In the genomic region with DNA sequence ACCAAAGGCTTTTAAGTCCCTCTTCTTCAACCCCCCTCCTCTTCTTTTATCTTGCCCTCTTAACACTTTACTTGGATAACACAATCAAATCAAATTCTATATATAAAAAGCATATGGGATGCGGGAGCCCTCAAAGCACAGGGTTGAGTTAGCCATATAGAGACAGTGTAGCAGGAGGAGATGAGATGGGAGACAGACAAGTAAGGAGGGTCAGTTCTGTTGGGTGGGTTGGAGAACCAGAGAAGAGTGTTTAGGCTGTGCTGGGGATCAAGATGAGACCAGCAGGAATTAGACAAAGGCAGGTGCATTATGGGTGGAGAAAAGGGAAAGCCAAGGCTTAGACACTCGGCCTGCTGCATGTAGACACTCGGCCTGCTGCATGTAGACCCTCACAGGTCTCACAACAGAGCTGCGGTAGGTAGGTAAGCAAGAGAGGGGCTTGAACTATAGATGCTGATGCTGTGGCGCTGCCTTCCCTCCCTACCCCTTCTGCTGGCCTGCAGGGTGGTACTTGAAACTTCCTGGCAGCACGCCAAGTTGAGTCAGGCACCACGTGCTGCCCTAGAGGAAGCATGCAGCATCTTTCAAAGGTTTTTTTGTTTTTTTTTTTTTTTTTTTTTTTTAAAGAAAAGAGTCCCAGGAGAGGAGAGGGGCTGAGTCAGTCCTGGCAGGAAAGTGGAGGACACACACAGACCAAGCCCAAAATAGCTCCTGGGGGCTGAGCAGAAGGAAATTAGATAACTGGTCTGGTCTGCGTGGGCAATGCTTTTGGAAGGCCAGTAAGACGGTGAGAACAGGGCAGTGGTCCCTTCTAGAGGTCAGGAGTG, we compare ENCODE assay signal across 8 mouse cellular contexts.
DNase-seq lines count a peak whose midpoint lies in the region; ATAC-seq and TF ChIP-seq lines count a peak whose summit lies in the region.

No protein-coding gene starts in this region.

- no peaks in the 10 kb centered on the region for H3K79me2 ChIP-seq in myocyte (ENCODE audit: control insufficient read depth, insufficient read depth)

- no peak overlapping the region for H3K4me3 ChIP-seq in liver, embryonic 11.5 days (ENCODE audit: low read depth, low read length)
- no peak overlapping the region for H3K4me3 ChIP-seq in forebrain, embryonic 11.5 days (ENCODE audit: low read depth, low read length)
- no peak overlapping the region for H3K4me3 ChIP-seq in myocyte

- H3K4me2 ChIP-seq in liver, embryonic 11.5 days: no peak overlapping the region
- H3K4me2 ChIP-seq in forebrain, embryonic 11.5 days (ENCODE audit: low read depth, low read length, severe bottlenecking): no peak overlapping the region
- peak overlapping the region; percentile 84 for H3K4me2 ChIP-seq in myocyte (ENCODE audit: low read depth)

- DNase-seq in liver: peak; percentile 51
- no peak for DNase-seq in liver, embryonic 11.5 days (ENCODE audit: low spot score)
- peak; percentile 81 for DNase-seq in adrenal gland, postnatal 14 days
- peak; percentile 82 for DNase-seq in forebrain, embryonic 11.5 days (ENCODE audit: low spot score)
- peak; percentile 81 for DNase-seq in heart, postnatal 4 days
- peak; percentile 25 to 29 for DNase-seq in left cerebral cortex, postnatal 36 days (ENCODE audit: low spot score in 2 of 2)
- peak; percentile 81 for DNase-seq in thymus, postnatal 0 days (ENCODE audit: low spot score)

- H3K4me1 ChIP-seq in liver, embryonic 11.5 days (replicated peaks; ENCODE audit: control insufficient read depth, insufficient read depth, low read length): peaks cover 3% of the 10 kb centered on the region; the same call in 1 of the 2 replicates
- H3K4me1 ChIP-seq in forebrain, embryonic 11.5 days (replicated peaks; ENCODE audit: control insufficient read depth, insufficient read depth, low read length): peaks cover 11% of the 10 kb centered on the region; the same call in 1 of the 2 replicates

- no peaks in the 10 kb centered on the region for H3K27me3 ChIP-seq in liver, embryonic 11.5 days (replicated peaks; ENCODE audit: control insufficient read depth, insufficient read depth, low read length)
- H3K27me3 ChIP-seq in forebrain, embryonic 11.5 days (ENCODE audit: control insufficient read depth, insufficient read depth, low read length): no peaks in the 10 kb centered on the region
- H3K27me3 ChIP-seq in myocyte (ENCODE audit: control insufficient read depth, insufficient read depth, insufficient read length): no peaks in the 10 kb centered on the region

- H3ac ChIP-seq in myocyte (ENCODE audit: control insufficient read depth, insufficient read length): no peak overlapping the region

- no peak overlapping the region for H3K9ac ChIP-seq in liver, embryonic 11.5 days (ENCODE audit: low read depth, low read length)
- no peak overlapping the region for H3K9ac ChIP-seq in forebrain, embryonic 11.5 days (ENCODE audit: low read length)

- H3K27ac ChIP-seq in liver, embryonic 11.5 days (ENCODE audit: low read depth, low read length): no peak overlapping the region
- H3K27ac ChIP-seq in forebrain, embryonic 11.5 days (ENCODE audit: low read depth, low read length): 0 out of 2 replicates have a peak overlapping the region, but pooled peaks have one; percentile 25

- 61% methylated on average over 9 of the region's 9 CpGs for WGBS in liver, embryonic 11.5 days
- 58% methylated on average over 9 of the region's 9 CpGs for WGBS in forebrain, embryonic 11.5 days

- H3K9me3 ChIP-seq in liver, embryonic 11.5 days (ENCODE audit: control insufficient read depth, low read length): no peaks in the 10 kb centered on the region
- no peaks in the 10 kb centered on the region for H3K9me3 ChIP-seq in forebrain, embryonic 11.5 days (ENCODE audit: control insufficient read depth, low read length)

- H3K36me3 ChIP-seq in liver, embryonic 11.5 days (ENCODE audit: control insufficient read depth, insufficient read depth, low read length): no peaks in the 10 kb centered on the region
- no peaks in the 10 kb centered on the region; the same call in 1 of the 2 replicates for H3K36me3 ChIP-seq in forebrain, embryonic 11.5 days (ENCODE audit: control insufficient read depth, insufficient read depth, low read length)
- no peaks in the 10 kb centered on the region for H3K36me3 ChIP-seq in myocyte (ENCODE audit: control insufficient read depth, insufficient read depth)

- intact Hi-C loops in left cerebral cortex, postnatal 36 days (cut with DNase I): loop anchor here (10.0 kb wide), 1 partner anchor 107 kb away; no protein-coding TSS in a partner anchor

- TF ChIP-seq POLR2A in myocyte (IDR thresholded peaks at IDR 0.05; ENCODE audit: insufficient read length, low read depth): no peak

- no peak for ATAC-seq in liver, embryonic 11.5 days (replicated peaks; ENCODE audit: low FRiP score)
- ATAC-seq in forebrain, embryonic 11.5 days (replicated peaks; ENCODE audit: low FRiP score): peak; percentile 83

TF ChIP-seq in myocyte, 11 proteins besides CTCF, POLR2A, EP300 and RAD21:
- no peak for TF ChIP-seq TCF3 (IDR thresholded peaks at IDR 0.05; ENCODE audit: insufficient read length, low read depth)
- TF ChIP-seq TCF12 (IDR thresholded peaks at IDR 0.05; ENCODE audit: insufficient read depth, poor library complexity, severe bottlenecking): no peak
- TF ChIP-seq MYOG (IDR thresholded peaks at IDR 0.05; ENCODE audit: control insufficient read depth in 1 of 3, insufficient read depth in 1 of 3, insufficient read length in 2 of 3, low read depth in 2 of 3): no peak
- no peak for TF ChIP-seq E2F4 (IDR thresholded peaks at IDR 0.05; ENCODE audit: insufficient read depth)
- peak; percentile 48 for TF ChIP-seq MAX (IDR thresholded peaks at IDR 0.05; ENCODE audit: low read depth)
- no peak for TF ChIP-seq MYOD1 (IDR thresholded peaks at IDR 0.05; ENCODE audit: control insufficient read depth in 1 of 3, insufficient read length in 2 of 3, low read depth in 2 of 3)
- no peak for TF ChIP-seq POLR2AphosphoS2 (IDR thresholded peaks at IDR 0.05; ENCODE audit: insufficient read length, low read depth)
- TF ChIP-seq REST (IDR thresholded peaks at IDR 0.05; ENCODE audit: insufficient read depth, insufficient read length): no peak
- TF ChIP-seq USF1 (IDR thresholded peaks at IDR 0.05; ENCODE audit: low read depth): peak; percentile 92
- TF ChIP-seq CEBPB (IDR thresholded peaks at IDR 0.05; ENCODE audit: insufficient read depth, poor library complexity, severe bottlenecking): no peak
- TF ChIP-seq SRF (IDR thresholded peaks at IDR 0.05; ENCODE audit: control insufficient read depth, insufficient read length, low read depth): no peak
